Mouse (Mus musculus): ENCODE data around the gene Card6. TPM values are rescaled to one million over a fixed set of nuclear protein-coding genes. Genes with fewer than 3 reads are reported as not detected.
"Not testable (repeated sequence)": the region's sequence is repeated elsewhere in the genome, so short reads cannot be mapped to it uniquely, and the experiment has no call there.

Card6 gene
- total RNA-seq, 2 experiments from 2014 or later, result 0.52 to 1.2 TPM

GRCm38 (mm10) chr15:5133301-5133700, 25.0 kb upstream of the Card6 start:
- no peak for ATAC-seq (replicated peaks; ENCODE audit: low FRiP score, low TSS enrichment, poor library complexity, severe bottlenecking)

GRCm38 (mm10) chr15:5130887-5131668, 22.7 kb upstream of the Card6 start:
- not testable (repeated sequence) for ATAC-seq (replicated peaks; ENCODE audit: low FRiP score, low TSS enrichment, poor library complexity, severe bottlenecking)

GRCm38 (mm10) chr15:5129111-5129805, 20.9 kb upstream of the Card6 start:
- peak; percentile 18; the same call in 1 of the 2 replicates for ATAC-seq (replicated peaks; ENCODE audit: low FRiP score, low TSS enrichment, poor library complexity, severe bottlenecking)

GRCm38 (mm10) chr15:5128176-5128940, 20.0 kb upstream of the Card6 start:
- peak; percentile 42; the same call in 1 of the 2 replicates for ATAC-seq (replicated peaks; ENCODE audit: low FRiP score, low TSS enrichment, poor library complexity, severe bottlenecking)

- no peak for ATAC-seq (replicated peaks; ENCODE audit: low FRiP score, low TSS enrichment, poor library complexity, severe bottlenecking)
These were observed 19.1 kb upstream of the Card6 start for GRCm38 (mm10) chr15:5127487-5127886.

GRCm38 (mm10) chr15:5126456-5126855, 18.1 kb upstream of the Card6 start:
- no peak for ATAC-seq (replicated peaks; ENCODE audit: low FRiP score, low TSS enrichment, poor library complexity, severe bottlenecking)

GRCm38 (mm10) chr15:5121535-5122313, 13.4 kb upstream of the Card6 start:
- no peak for ATAC-seq (replicated peaks; ENCODE audit: low FRiP score, low TSS enrichment, poor library complexity, severe bottlenecking)

- no peak for ATAC-seq (replicated peaks; ENCODE audit: low FRiP score, low TSS enrichment, poor library complexity, severe bottlenecking)
These were observed 11.4 kb upstream of the Card6 start for GRCm38 (mm10) chr15:5119707-5120106.

- ATAC-seq (replicated peaks; ENCODE audit: low FRiP score, low TSS enrichment, poor library complexity, severe bottlenecking), result no peak
These were observed 10.9 kb upstream of the Card6 start for GRCm38 (mm10) chr15:5119192-5119591.

- no peak for ATAC-seq (replicated peaks; ENCODE audit: low FRiP score, low TSS enrichment, poor library complexity, severe bottlenecking)
These were observed 10.3 kb upstream of the Card6 start for GRCm38 (mm10) chr15:5118626-5119025.

- no peak for ATAC-seq (replicated peaks; ENCODE audit: low FRiP score, low TSS enrichment, poor library complexity, severe bottlenecking)
These were observed 8.8 kb upstream of the Card6 start for GRCm38 (mm10) chr15:5117031-5117601.

GRCm38 (mm10) chr15:5116270-5117030, 8.1 kb upstream of the Card6 start, which contains the start of gene Rpl37:
Gene Rpl37 (plus strand): TSS chr15:5116645.
- peak; percentile 91 for ATAC-seq (replicated peaks; ENCODE audit: low FRiP score, low TSS enrichment, poor library complexity, severe bottlenecking)

- no peak for ATAC-seq (replicated peaks; ENCODE audit: low FRiP score, low TSS enrichment, poor library complexity, severe bottlenecking)
These were observed 6.8 kb upstream of the Card6 start for GRCm38 (mm10) chr15:5115173-5115572.

- no peak for ATAC-seq (replicated peaks; ENCODE audit: low FRiP score, low TSS enrichment, poor library complexity, severe bottlenecking)
These were observed 4.3 kb upstream of the Card6 start for GRCm38 (mm10) chr15:5112651-5113050.

GRCm38 (mm10) chr15:5108655-5109040, 309 bp upstream of the Card6 start:
- ATAC-seq (replicated peaks; ENCODE audit: low FRiP score, low TSS enrichment, poor library complexity, severe bottlenecking), result no peak

GRCm38 (mm10) chr15:5106293-5106692, 2.0 kb downstream of the Card6 start:
- ATAC-seq (replicated peaks; ENCODE audit: low FRiP score, low TSS enrichment, poor library complexity, severe bottlenecking), result peak; percentile 79

GRCm38 (mm10) chr15:5105891-5106290, 2.4 kb downstream of the Card6 start:
- no peak for ATAC-seq (replicated peaks; ENCODE audit: low FRiP score, low TSS enrichment, poor library complexity, severe bottlenecking)

GRCm38 (mm10) chr15:5102312-5102711, 6.0 kb downstream of the Card6 start:
- no peak for ATAC-seq (replicated peaks; ENCODE audit: low FRiP score, low TSS enrichment, poor library complexity, severe bottlenecking)
